Mouse (Mus musculus): ENCODE measurements at regions not wholly inside any gene's neighbourhood (a gene's known extent, or its start where the extent isn't known, plus 50 kb on each side); places are given as distances from the start of the nearest gene placed in this dataset.

DNA sequence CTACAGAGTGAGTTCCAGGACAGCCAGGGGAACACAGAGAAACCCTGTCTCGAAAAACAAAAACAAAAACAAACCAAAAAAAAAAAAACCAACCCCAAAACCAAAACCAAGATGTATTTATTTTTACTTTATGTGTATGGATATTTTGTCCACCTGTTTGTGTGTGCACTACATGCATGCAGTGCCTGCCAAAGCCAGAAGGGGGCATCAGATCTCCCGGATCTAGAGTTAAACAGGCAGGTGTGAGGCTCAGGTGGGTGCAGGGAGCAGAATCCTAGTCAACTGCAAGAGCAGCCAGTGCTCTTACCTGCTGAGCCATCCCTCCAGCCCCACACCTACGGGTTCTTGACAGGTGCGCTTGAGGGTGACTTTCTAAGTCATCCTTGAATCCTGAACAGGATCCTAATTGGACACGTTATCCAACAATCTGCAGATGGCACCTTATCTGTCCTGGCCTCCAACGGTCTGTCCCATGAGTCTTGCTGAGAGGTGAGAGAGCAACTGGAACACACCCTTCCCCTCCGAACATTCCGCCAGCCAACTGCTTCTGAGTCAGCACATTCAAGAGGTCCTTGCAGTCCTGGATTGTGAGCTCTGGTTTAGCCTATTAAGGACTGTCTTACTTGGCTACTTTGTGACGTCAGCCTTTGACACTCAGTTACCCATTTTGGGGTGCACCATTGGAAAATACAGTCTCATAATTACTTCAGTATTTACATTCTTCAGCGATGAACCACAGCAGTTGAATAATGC, 95.4 kb upstream of the Slc38a4 start:
- no peak for TF ChIP-seq POLR2A (IDR thresholded peaks at IDR 0.05; ENCODE audit: insufficient read depth, low read depth, low read length)
- TF ChIP-seq CTCF (IDR thresholded peaks at IDR 0.05; ENCODE audit: insufficient read depth, low read depth, low read length) = no peak
- no peak overlapping the region for H3K27ac ChIP-seq (ENCODE audit: insufficient read depth, low read depth, low read length)
- H3K4me1 ChIP-seq (ENCODE audit: control insufficient read depth, insufficient read depth, low read length) = 0 out of 2 replicates have a peak, but pooled peaks cover 4% of the 10 kb centered on the region
- WGBS = 85% methylated on average over 10 of the region's 10 CpGs
- no peak overlapping the region for H3K4me3 ChIP-seq (ENCODE audit: insufficient read depth, low read depth, low read length)

DNA sequence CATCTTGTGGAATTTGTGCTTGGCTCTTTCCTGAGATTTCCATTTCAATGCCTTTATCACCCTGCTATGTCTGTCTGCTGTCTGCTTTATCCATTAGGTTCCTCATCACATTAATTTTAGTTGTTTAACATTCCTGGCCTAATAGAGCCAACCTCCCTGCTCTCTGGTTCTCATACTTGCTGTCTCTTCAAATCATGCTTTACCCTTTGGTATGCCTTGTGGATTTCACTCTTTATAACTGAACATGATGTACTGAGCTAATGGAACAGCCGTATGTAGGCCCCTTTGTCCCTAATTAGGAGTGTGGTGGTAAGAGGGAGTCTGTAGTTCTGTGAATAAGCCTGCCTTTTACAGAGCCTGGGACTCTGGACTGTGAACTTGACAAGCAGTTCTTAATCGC, 86.2 kb upstream of the Slc38a4 start:
- Histone ChIP-seq H3K4me3 (ENCODE audit: insufficient read depth, low read depth, low read length) (no peak overlapping the region), H3K4me1 (ENCODE audit: control insufficient read depth, insufficient read depth, low read length) (no peaks in the 10 kb centered on the region), H3K27ac (ENCODE audit: insufficient read depth, low read depth, low read length) (no peak overlapping the region)
- 57% methylated on average over 2 of the region's 2 CpGs for whole genome bisulfite sequencing
- TF ChIP-seq CTCF (IDR thresholded peaks at IDR 0.05; ENCODE audit: insufficient read depth, low read depth, low read length) = no peak
- no peak for TF ChIP-seq POLR2A (IDR thresholded peaks at IDR 0.05; ENCODE audit: insufficient read depth, low read depth, low read length)

DNA sequence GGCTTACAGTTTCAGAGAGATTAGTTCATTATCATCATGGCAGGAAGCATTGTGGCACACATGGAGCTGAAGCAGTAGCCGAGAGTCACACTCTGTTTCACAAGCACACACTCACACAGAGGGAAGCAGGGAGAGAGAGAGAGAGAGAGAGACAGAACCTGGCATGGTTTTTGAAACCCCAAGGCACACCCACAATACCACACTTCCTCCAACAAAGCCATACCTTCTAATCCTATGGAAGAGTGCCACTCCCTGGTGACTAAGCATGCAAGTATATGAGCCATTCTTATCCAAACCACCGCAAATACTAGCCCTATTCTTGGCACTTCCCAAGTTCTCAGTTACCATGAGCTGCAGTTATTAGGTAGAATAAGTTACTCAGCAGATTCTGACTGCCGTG, 82.5 kb upstream of the Slc38a4 start:
- Histone ChIP-seq H3K4me3 (ENCODE audit: insufficient read depth, low read depth, low read length) (no peak overlapping the region), H3K27ac (ENCODE audit: insufficient read depth, low read depth, low read length) (no peak overlapping the region), H3K4me1 (ENCODE audit: control insufficient read depth, insufficient read depth, low read length) (no peaks in the 10 kb centered on the region)
- WGBS = 71% methylated on average over 3 of the region's 3 CpGs
- no peak for TF ChIP-seq POLR2A (IDR thresholded peaks at IDR 0.05; ENCODE audit: insufficient read depth, low read depth, low read length)
- TF ChIP-seq CTCF (IDR thresholded peaks at IDR 0.05; ENCODE audit: insufficient read depth, low read depth, low read length) = no peak

DNA sequence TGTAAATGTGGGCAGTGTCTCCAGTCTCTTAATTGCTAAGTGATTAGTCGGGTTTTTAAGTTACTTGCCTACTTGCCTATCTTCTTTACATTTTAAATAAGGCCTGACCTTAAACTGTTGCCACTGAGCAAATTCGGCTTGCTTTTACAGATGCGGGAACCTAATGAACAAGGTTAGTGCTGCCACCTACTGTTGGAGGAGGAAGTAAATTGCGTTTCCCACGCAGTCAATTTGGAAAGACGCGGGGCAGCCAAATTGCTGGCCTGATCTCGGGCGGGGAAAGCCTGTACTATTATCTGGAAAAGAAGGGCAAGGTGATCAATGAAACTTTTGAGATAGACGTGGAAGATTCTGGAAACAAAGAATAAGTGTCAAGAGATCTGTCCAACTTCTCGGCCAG, 79.5 kb upstream of the Slc38a4 start:
- TF ChIP-seq POLR2A (IDR thresholded peaks at IDR 0.05; ENCODE audit: insufficient read depth, low read depth, low read length) (no peak), CTCF (IDR thresholded peaks at IDR 0.05; ENCODE audit: insufficient read depth, low read depth, low read length) (peak; percentile 48)
- Histone ChIP-seq H3K27ac (ENCODE audit: insufficient read depth, low read depth, low read length) (no peak overlapping the region), H3K4me3 (ENCODE audit: insufficient read depth, low read depth, low read length) (no peak overlapping the region), H3K4me1 (ENCODE audit: control insufficient read depth, insufficient read depth, low read length) (no peaks in the 10 kb centered on the region)
- 8% methylated on average over 11 of the region's 11 CpGs for WGBS

DNA sequence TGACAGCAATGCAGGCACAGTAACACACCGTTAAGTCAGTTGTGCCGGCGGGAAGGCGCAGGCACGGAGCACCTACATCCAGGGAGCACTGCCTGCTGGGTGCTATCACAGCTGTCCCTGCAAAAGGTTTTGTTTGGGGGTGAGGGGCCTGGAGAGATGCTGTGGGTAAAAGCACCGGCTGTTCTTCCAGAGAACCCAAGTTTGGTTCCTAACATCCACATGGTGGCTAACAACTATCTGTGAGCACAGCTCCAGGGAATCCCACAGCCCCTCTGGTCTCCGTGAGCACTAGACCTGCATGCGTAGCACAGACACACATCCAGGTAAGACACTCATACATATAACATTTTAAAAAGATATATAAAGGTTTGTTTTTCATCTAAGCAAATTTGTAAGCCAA, 72.0 kb upstream of the Slc38a4 start:
- 95% methylated on average over 8 of the region's 8 CpGs for WGBS
- H3K4me1 ChIP-seq (ENCODE audit: control insufficient read depth, insufficient read depth, low read length) = no peaks in the 10 kb centered on the region
- H3K27ac ChIP-seq (ENCODE audit: insufficient read depth, low read depth, low read length) = no peak overlapping the region
- H3K4me3 ChIP-seq (ENCODE audit: insufficient read depth, low read depth, low read length) = no peak overlapping the region
- TF ChIP-seq CTCF (IDR thresholded peaks at IDR 0.05; ENCODE audit: insufficient read depth, low read depth, low read length) = no peak
- no peak for TF ChIP-seq POLR2A (IDR thresholded peaks at IDR 0.05; ENCODE audit: insufficient read depth, low read depth, low read length)

DNA sequence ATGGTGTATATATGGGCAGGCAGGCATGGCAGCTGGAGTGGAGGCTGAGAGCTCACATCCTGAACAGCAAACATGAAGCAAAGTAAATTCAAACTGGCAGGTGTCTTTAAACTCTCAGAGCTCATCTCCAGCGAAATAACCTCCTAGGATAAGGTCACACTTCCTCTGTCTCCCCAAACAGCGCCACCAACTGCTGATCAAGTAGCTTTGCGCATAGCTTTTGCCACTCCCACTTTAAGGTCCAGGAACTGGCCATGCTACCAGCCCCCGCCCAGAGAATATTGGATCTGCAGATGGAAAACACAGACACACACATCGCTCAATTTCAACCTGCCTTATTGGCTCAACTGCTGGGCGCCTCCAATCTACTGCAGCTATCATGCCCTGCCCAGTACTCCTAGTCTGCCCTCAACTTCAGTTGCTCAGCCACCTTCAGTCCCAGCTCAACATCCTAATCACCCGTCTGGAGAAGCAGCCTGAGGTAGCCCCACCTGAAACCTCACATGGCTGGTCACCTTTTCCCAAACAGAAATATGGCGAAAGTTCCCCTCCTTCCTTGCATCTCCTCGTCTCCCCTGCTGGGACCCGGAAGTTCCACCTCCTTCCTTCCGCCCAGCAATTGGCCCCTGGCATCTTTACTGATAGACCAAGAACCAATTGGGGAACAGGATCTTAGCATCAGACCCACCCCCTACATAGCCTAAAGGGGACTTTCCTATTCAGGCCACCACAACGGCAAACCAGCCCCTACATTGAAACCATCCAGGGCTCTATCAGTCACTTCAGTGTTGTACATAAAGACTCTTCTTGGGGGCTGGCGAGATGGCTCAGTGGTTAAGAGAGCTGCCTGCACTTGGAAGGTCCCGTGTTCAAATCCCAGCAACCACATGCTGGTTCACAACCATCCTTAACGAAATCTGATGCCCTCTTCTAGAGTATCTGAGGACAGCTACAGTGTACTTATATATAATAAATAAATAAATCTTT, 70.4 kb upstream of the Slc38a4 start:
- H3K4me3 ChIP-seq (ENCODE audit: insufficient read depth, low read depth, low read length) = no peak overlapping the region
- no peaks in the 10 kb centered on the region for H3K4me1 ChIP-seq (ENCODE audit: control insufficient read depth, insufficient read depth, low read length)
- no peak overlapping the region for H3K27ac ChIP-seq (ENCODE audit: insufficient read depth, low read depth, low read length)
- 91% methylated on average over 15 of the region's 15 CpGs for WGBS
- no peak for TF ChIP-seq POLR2A (IDR thresholded peaks at IDR 0.05; ENCODE audit: insufficient read depth, low read depth, low read length)

DNA sequence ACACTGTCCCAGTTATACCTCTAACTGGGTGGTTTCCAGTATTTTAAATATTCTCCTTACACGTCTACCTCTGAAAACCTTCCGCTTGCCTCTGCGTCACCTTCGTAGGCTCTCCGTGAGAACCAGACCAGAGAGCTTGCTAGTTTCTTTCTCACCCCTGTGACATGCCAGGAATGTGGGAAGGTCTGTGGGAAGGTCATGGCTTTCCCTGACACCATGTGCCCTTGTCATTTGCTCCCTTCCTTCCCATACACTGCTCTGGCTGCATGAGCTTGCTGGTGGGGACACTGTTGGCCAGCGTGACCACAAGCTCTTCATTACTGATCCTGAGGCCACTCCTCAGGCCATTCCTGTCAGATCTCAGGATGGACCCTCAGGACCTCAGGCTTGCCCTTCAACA, 66.5 kb upstream of the Slc38a4 start:
- no peaks in the 10 kb centered on the region for H3K4me1 ChIP-seq (ENCODE audit: control insufficient read depth, insufficient read depth, low read length)
- TF ChIP-seq CTCF (IDR thresholded peaks at IDR 0.05; ENCODE audit: insufficient read depth, low read depth, low read length) (no peak), POLR2A (IDR thresholded peaks at IDR 0.05; ENCODE audit: insufficient read depth, low read depth, low read length) (no peak)
- H3K4me3 ChIP-seq (ENCODE audit: insufficient read depth, low read depth, low read length) = no peak overlapping the region
- WGBS = 96% methylated on average over 6 of the region's 6 CpGs
- no peak overlapping the region for H3K27ac ChIP-seq (ENCODE audit: insufficient read depth, low read depth, low read length)

DNA sequence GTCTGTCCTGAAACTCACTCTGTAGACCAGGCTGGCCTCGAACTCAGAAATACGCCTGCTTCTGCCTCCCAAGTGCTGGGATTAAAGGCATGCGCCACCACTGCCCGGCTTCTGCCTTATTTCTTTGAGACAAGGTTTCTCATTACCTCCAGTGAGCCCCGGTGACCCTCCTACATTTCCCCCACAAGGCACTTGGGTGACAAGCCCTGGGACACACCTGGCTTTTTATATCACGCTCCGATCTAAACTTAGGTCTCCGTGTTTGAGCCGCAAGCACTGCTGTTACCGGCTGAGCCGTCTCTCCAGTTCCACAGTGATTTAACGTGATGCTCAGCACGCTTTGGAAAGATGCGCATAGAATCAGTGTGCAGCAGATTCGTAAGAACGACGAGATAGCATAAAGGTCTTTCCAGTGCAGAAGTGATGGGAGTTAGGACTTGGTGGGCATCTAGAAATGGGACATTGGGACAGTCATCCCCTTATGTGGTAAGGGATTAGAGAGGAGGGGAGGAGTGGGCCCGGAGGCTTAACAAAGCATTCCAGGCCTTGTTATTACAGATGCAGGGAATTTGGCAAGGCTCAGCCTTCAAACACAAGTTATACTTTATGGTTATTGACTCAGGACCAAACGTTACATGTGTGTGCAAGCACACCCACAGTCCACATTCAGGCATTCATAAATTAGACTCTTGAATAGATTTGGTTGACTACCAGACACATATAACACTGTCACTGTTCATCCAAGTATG, 56.9 kb upstream of the Slc38a4 start:
- 83% methylated on average over 19 of the region's 19 CpGs for WGBS
- TF ChIP-seq POLR2A (IDR thresholded peaks at IDR 0.05; ENCODE audit: insufficient read depth, low read depth, low read length) (no peak), CTCF (IDR thresholded peaks at IDR 0.05; ENCODE audit: insufficient read depth, low read depth, low read length) (no peak)
- Histone ChIP-seq H3K4me1 (ENCODE audit: control insufficient read depth, insufficient read depth, low read length) (no peaks in the 10 kb centered on the region), H3K27ac (ENCODE audit: insufficient read depth, low read depth, low read length) (no peak overlapping the region), H3K4me3 (ENCODE audit: insufficient read depth, low read depth, low read length) (no peak overlapping the region)

Data from olfactory bulb, adult 2 months (tissue).